ENCODE assay signal across 8 mouse cellular contexts in the genomic region with DNA sequence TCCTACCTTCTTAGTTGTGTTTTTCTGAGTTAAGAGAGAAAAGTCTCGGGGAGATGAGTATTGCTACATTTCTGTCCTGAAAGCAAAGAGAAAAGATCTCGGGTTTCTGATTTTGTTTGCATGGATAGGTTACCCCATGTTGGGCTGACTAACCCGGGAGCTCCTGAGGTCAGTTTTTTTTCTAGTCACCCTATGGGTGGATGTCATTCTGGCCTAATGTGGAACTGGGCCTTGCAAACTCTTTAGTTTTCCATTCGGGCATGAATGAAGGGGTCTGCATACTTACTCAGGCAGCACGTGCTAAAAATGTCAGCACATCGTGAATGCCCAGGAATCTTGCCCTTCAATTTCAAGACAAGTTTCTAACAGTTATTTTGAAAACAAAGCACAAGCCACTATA. TPM values are rescaled to one million over a fixed set of nuclear protein-coding genes. Genes with fewer than 3 reads are reported as not detected.
DNase-seq lines count a peak whose midpoint lies in the region; ATAC-seq and TF ChIP-seq lines count a peak whose summit lies in the region.

No protein-coding gene starts in this region.

- TF ChIP-seq EP300 in ES-Bruce4 (IDR thresholded peaks at IDR 0.05; ENCODE audit: insufficient read depth, low read depth, low read length), result no peak

- peak overlapping the region; percentile 85; the same call in 1 of the 2 replicates for H3K4me3 ChIP-seq in gastrocnemius, adult 2 months
- peak overlapping the region; percentile 77; the same call in 1 of the 2 replicates for H3K4me3 ChIP-seq in ES-Bruce4 (ENCODE audit: low read depth, low read length)
- peak overlapping the region; percentile 70; the same call in 1 of the 2 replicates for H3K4me3 ChIP-seq in hindbrain, embryonic 13.5 days
- peak overlapping the region; percentile 68; the same call in 1 of the 2 replicates for H3K4me3 ChIP-seq in midbrain, embryonic 11.5 days (ENCODE audit: low read depth, low read length)

- H3K9ac ChIP-seq in ES-Bruce4 (ENCODE audit: low read depth, poor library complexity, severe bottlenecking), result peak overlapping the region; percentile 86
- H3K9ac ChIP-seq in hindbrain, embryonic 13.5 days, result no peak overlapping the region
- no peak overlapping the region for H3K9ac ChIP-seq in midbrain, embryonic 11.5 days (ENCODE audit: low read length)

- no peak for TF ChIP-seq POLR2A in ES-Bruce4 (IDR thresholded peaks at IDR 0.05; ENCODE audit: insufficient read depth, low read length)

- DNase-seq in gastrocnemius, adult 2 months, result no peak
- no peak for DNase-seq in gastrocnemius, postnatal 4 days (ENCODE audit: low spot score in 2 of 2)
- DNase-seq in midbrain, embryonic 11.5 days (ENCODE audit: low spot score, missing footprints), result peak; percentile 85
- DNase-seq in ovary, adult 18-20 months (ENCODE audit: low spot score), result no peak
- no peak for DNase-seq in cerebellum, adult 9-11 months
- no peak for DNase-seq in c-Kit-positive CD71-positive TER-119-positive erythroid progenitor cells, embryonic 14.5 days (ENCODE audit: low spot score)

- TF ChIP-seq CTCF in gastrocnemius, adult 2 months (IDR thresholded peaks at IDR 0.05), result no peak
- TF ChIP-seq CTCF in ES-Bruce4 (IDR thresholded peaks at IDR 0.05; ENCODE audit: low read depth, low read length), result no peak

- peaks cover 2% of the 10 kb centered on the region for H3K4me1 ChIP-seq in ES-Bruce4 (ENCODE audit: control insufficient read depth, insufficient read depth, low read length)
- peaks cover 6% of the 10 kb centered on the region for H3K4me1 ChIP-seq in hindbrain, embryonic 13.5 days (replicated peaks)
- peaks cover 5% of the 10 kb centered on the region; the same call in 1 of the 2 replicates for H3K4me1 ChIP-seq in midbrain, embryonic 11.5 days (ENCODE audit: control insufficient read depth, insufficient read depth, low read length)

- H3K36me3 ChIP-seq in ES-Bruce4 (ENCODE audit: control insufficient read depth, insufficient read depth, low read length, poor library complexity, severe bottlenecking), result peaks cover 13% of the 10 kb centered on the region
- H3K36me3 ChIP-seq in hindbrain, embryonic 13.5 days, result no peaks in the 10 kb centered on the region
- H3K36me3 ChIP-seq in midbrain, embryonic 11.5 days (ENCODE audit: control insufficient read depth, insufficient read depth, low read length), result no peaks in the 10 kb centered on the region

- WGBS in hindbrain, embryonic 13.5 days, result 26% methylated on average over 6 of the region's 6 CpGs
- WGBS in midbrain, embryonic 11.5 days, result 30% methylated on average over 6 of the region's 6 CpGs

- intact Hi-C loops in gastrocnemius, adult 2 months (cut with DNase I), result no loop called here

- H3K9me3 ChIP-seq in ES-Bruce4 (replicated peaks; ENCODE audit: control insufficient read depth, insufficient read depth, low read length, poor library complexity, severe bottlenecking), result no peaks in the 10 kb centered on the region
- no peaks in the 10 kb centered on the region for H3K9me3 ChIP-seq in hindbrain, embryonic 13.5 days
- H3K9me3 ChIP-seq in midbrain, embryonic 11.5 days (ENCODE audit: control insufficient read depth, low read length), result no peaks in the 10 kb centered on the region

- peak overlapping the region; percentile 79; the same call in 1 of the 2 replicates for H3K27ac ChIP-seq in gastrocnemius, adult 2 months
- no peak overlapping the region for H3K27ac ChIP-seq in ES-Bruce4 (ENCODE audit: insufficient read depth, low read length)
- no peak overlapping the region for H3K27ac ChIP-seq in hindbrain, embryonic 13.5 days
- H3K27ac ChIP-seq in midbrain, embryonic 11.5 days (ENCODE audit: low read depth, low read length), result no peak overlapping the region

- no peaks in the 10 kb centered on the region for H3K27me3 ChIP-seq in ES-Bruce4 (ENCODE audit: control insufficient read depth, insufficient read depth, low read length, poor library complexity, severe bottlenecking)
- no peaks in the 10 kb centered on the region for H3K27me3 ChIP-seq in hindbrain, embryonic 13.5 days
- no peaks in the 10 kb centered on the region for H3K27me3 ChIP-seq in midbrain, embryonic 11.5 days (ENCODE audit: control insufficient read depth, insufficient read depth, low read length)

- H3K4me2 ChIP-seq in hindbrain, embryonic 13.5 days, result peak overlapping the region; percentile 71; the same call in 1 of the 2 replicates
- H3K4me2 ChIP-seq in midbrain, embryonic 11.5 days, result peak overlapping the region; percentile 75

- no peak for ATAC-seq in hindbrain, embryonic 13.5 days (ENCODE audit: low FRiP score)
- no peak for ATAC-seq in midbrain, embryonic 11.5 days (ENCODE audit: low FRiP score)

RNA-seq across cellular contexts. Expression of a gene that starts 1.2 kb away (rescaled TPM):
- 1 to 10 TPM; 1.5 to 1.7 TPM for total RNA-seq in gastrocnemius, adult 2 months (2021)
- 1 to 10 TPM; 2.6 to 2.7 TPM for total RNA-seq in gastrocnemius, postnatal 4 days (2021)
- polyA plus RNA-seq in ES-Bruce4 (2011; ENCODE audit: insufficient read depth, insufficient read length, low read depth, missing spikeins), result 19.3 and 20.3 TPM in 2 replicates
- polyA plus RNA-seq in hindbrain, embryonic 13.5 days (2015; fragmentation: Nextera tagmentation; extraction: Ambion mirVana), result 0.91 and 1.4 TPM in 2 replicates
- polyA plus RNA-seq in midbrain, embryonic 11.5 days (2014; fragmentation: Nextera tagmentation; extraction: Ambion mirVana), result 7.0 and 8.0 TPM in 2 replicates
